Mouse (Mus musculus) liver, embryonic 16.5 days (tissue): ENCODE data around the gene Vmn1r86. TPM values are rescaled to one million over a fixed set of nuclear protein-coding genes. Genes with fewer than 3 reads are reported as not detected.

Source experiments
- ATAC-seq: fragments of 200-750 bp; cut with Nextera tagmentation; 2 replicates; pipeline ENCODE4 v1.8.0; 2017; ENCODE audit warnings: low read depth, mild to moderate bottlenecking, moderate number of reproducible peaks, moderate library complexity
- H3K27ac ChIP-seq: fragments of 300-500 bp; sonication (generic); 2 replicates; pipeline ENCODE4 v1.5.1; 2014; ENCODE audit warnings: mild to moderate bottlenecking, low read length
- H3K27me3 ChIP-seq: fragments of 300-500 bp; sonication (generic); 2 replicates; pipeline ENCODE4 v1.6.1; 2014; ENCODE audit warnings: low read depth, low read length, mixed read lengths; ENCODE audit not compliant: control insufficient read depth, insufficient read depth
- H3K36me3 ChIP-seq: fragments of 300-500 bp; sonication (generic); 2 replicates; pipeline ENCODE4 v1.6.1; 2014; ENCODE audit warnings: mild to moderate bottlenecking; ENCODE audit not compliant: control insufficient read depth, insufficient read depth
- H3K4me1 ChIP-seq: fragments of 300-500 bp; sonication (generic); 2 replicates; pipeline ENCODE4 v1.6.1; 2014; ENCODE audit warnings: low read depth, low read length, mixed read lengths; ENCODE audit not compliant: control insufficient read depth
- H3K4me2 ChIP-seq: fragments of 300-500 bp; sonication (generic); 2 replicates; pipeline ENCODE4 v1.6.1; 2014; ENCODE audit warnings: low read depth, low read length, mixed read lengths
- H3K4me3 ChIP-seq: fragments of 300-500 bp; sonication (generic); 2 replicates; pipeline ENCODE4 v1.5.1; 2014; ENCODE audit warnings: low read depth, mild to moderate bottlenecking, low read length
- H3K9ac ChIP-seq: fragments of 300-500 bp; sonication (generic); 2 replicates; pipeline ENCODE4 v1.6.1; 2014; ENCODE audit warnings: low read depth, low read length
- H3K9me3 ChIP-seq: fragments of 300-500 bp; sonication (generic); replicated peaks from 2 replicates; pipeline ENCODE4 v1.6.1; 2016; ENCODE audit warnings: low read length; ENCODE audit not compliant: control insufficient read depth
- WGBS: fragments of 180-500 bp; shearing (Covaris S2); extraction: QIAGEN DNeasy Blood & Tissue Kit; methylation state at CpG from one replicate; pipeline ENCODE4 v1.1.7; 2014; ENCODE audit not compliant: insufficient replicate concordance; 5-methylcytosine and 5-hydroxymethylcytosine counted together
- polyA plus RNA-seq: library from polyadenylated mRNA; unstranded; fragments of >200 nt; fragmentation: Nextera tagmentation; extraction: Ambion mirVana; gene quantifications from 2 replicates; pipeline ENCODE4 v1.2.1, GENCODE M21; 2015

Vmn1r86 gene
- polyA plus RNA-seq, 1 experiment from 2014 or later, result not detected

- H3K4me3 ChIP-seq, result no peak overlapping the region
- no peaks in the 10 kb centered on the region for H3K27me3 ChIP-seq
- no peaks in the 10 kb centered on the region for H3K36me3 ChIP-seq
- WGBS, result 80% methylated on average over 9 of the region's 9 CpGs
- no peak overlapping the region for H3K4me2 ChIP-seq
- ATAC-seq, result no peak
- peaks cover 4% of the 10 kb centered on the region for H3K4me1 ChIP-seq
- no peaks in the 10 kb centered on the region for H3K9me3 ChIP-seq
- H3K9ac ChIP-seq, result no peak overlapping the region
- no peak overlapping the region for H3K27ac ChIP-seq
Measured at GRCm38 (mm10) chr7:13059536-13059935, 60.2 kb downstream of the Vmn1r86 start.

GRCm38 (mm10) chr7:13056913-13057700 is 62.6 kb downstream of the Vmn1r86 start:
- 54% methylated on average over 8 of the region's 8 CpGs for WGBS
- Histone ChIP-seq H3K9me3 (no peaks in the 10 kb centered on the region), H3K27ac (no peak overlapping the region), H3K4me2 (no peak overlapping the region), H3K27me3 (no peaks in the 10 kb centered on the region), H3K36me3 (no peaks in the 10 kb centered on the region), H3K4me1 (peaks cover 8% of the 10 kb centered on the region), H3K9ac (no peak overlapping the region), H3K4me3 (no peak overlapping the region)
- ATAC-seq, result no peak

- Histone ChIP-seq H3K9me3 (no peaks in the 10 kb centered on the region), H3K4me3 (peak within 1 kb of the TSS; percentile 73), H3K4me1 (peaks cover 8% of the 10 kb centered on the region), H3K4me2 (peak within 1 kb of the TSS; percentile 82), H3K27ac (peak within 1 kb of the TSS; percentile 60; the same call in 1 of the 2 replicates), H3K36me3 (no peaks in the 10 kb centered on the region), H3K9ac (peak within 1 kb of the TSS; percentile 70), H3K27me3 (no peaks in the 10 kb centered on the region)
- peak; percentile 89 for ATAC-seq
- WGBS, result under 1% methylated on average over 41 of the region's 41 CpGs
Measured at GRCm38 (mm10) chr7:13054287-13055010, 65.3 kb downstream of the Vmn1r86 start, which contains the start of gene Mzf1. Mzf1 (minus strand) TSS chr7:13054764.

- Histone ChIP-seq H3K27ac (peak overlapping the region; percentile 30; the same call in 1 of the 2 replicates), H3K4me2 (peak overlapping the region; percentile 82), H3K4me3 (peak overlapping the region; percentile 73), H3K9ac (peak overlapping the region; percentile 70), H3K36me3 (no peaks in the 10 kb centered on the region), H3K9me3 (no peaks in the 10 kb centered on the region), H3K27me3 (no peaks in the 10 kb centered on the region), H3K4me1 (peaks cover 8% of the 10 kb centered on the region)
- no peak for ATAC-seq
- WGBS, result 5% methylated on average over 15 of the region's 15 CpGs
Measured at GRCm38 (mm10) chr7:13053961-13054286, 65.8 kb downstream of the Vmn1r86 start.

- Histone ChIP-seq H3K9me3 (no peaks in the 10 kb centered on the region), H3K4me1 (peaks cover 8% of the 10 kb centered on the region), H3K27ac (no peak overlapping the region), H3K4me3 (peak overlapping the region; percentile 73), H3K9ac (no peak overlapping the region), H3K27me3 (no peaks in the 10 kb centered on the region), H3K36me3 (no peaks in the 10 kb centered on the region), H3K4me2 (peak overlapping the region; percentile 82)
- WGBS, result 84% methylated on average over 2 of the region's 2 CpGs
- ATAC-seq, result no peak
Measured at GRCm38 (mm10) chr7:13053501-13053900, 66.2 kb downstream of the Vmn1r86 start.

GRCm38 (mm10) chr7:13053001-13053400 is 66.7 kb downstream of the Vmn1r86 start:
- no peaks in the 10 kb centered on the region for H3K27me3 ChIP-seq
- ATAC-seq, result no peak
- no peak overlapping the region for H3K27ac ChIP-seq
- no peak overlapping the region for H3K4me3 ChIP-seq
- WGBS, result 71% methylated on average over 13 of the region's 13 CpGs
- no peak overlapping the region for H3K4me2 ChIP-seq
- H3K36me3 ChIP-seq, result no peaks in the 10 kb centered on the region
- no peak overlapping the region for H3K9ac ChIP-seq
- no peaks in the 10 kb centered on the region for H3K9me3 ChIP-seq
- peaks cover 8% of the 10 kb centered on the region for H3K4me1 ChIP-seq

Other genes with a start within 250 kb of the Vmn1r86 start
- gene Zfp128, start 238.7 kb downstream of the Vmn1r86 start, polyA plus RNA-seq, result 0.54 and 0.55 TPM in 2 replicates
- gene Zscan22, start 222.1 kb downstream of the Vmn1r86 start, polyA plus RNA-seq, result 3.3 and 3.9 TPM in 2 replicates
- 473 and 517 TPM in 2 replicates for gene Rps5, start 197.6 kb downstream of the Vmn1r86 start, polyA plus RNA-seq
- 0.07 and 0.09 TPM in 2 replicates for gene Rnf225, start 192.5 kb downstream of the Vmn1r86 start, polyA plus RNA-seq
- gene Zfp324, start 154.1 kb downstream of the Vmn1r86 start, polyA plus RNA-seq, result 2.4 and 2.6 TPM in 2 replicates
- 2.9 TPM in 2 replicates for gene Zfp446, start 142.1 kb downstream of the Vmn1r86 start, polyA plus RNA-seq
- gene Slc27a5, start 121.7 kb downstream of the Vmn1r86 start, polyA plus RNA-seq, result 23.6 and 26.5 TPM in 2 replicates
- gene Trim28, start 120.8 kb downstream of the Vmn1r86 start, polyA plus RNA-seq, result 50.0 and 57.9 TPM in 2 replicates
- 10.0 and 11.4 TPM in 2 replicates for gene Zbtb45, start 109.9 kb downstream of the Vmn1r86 start, polyA plus RNA-seq
- 119 and 122 TPM in 2 replicates for gene Chmp2a, start 85.1 kb downstream of the Vmn1r86 start, polyA plus RNA-seq
- gene Ube2m, start 81.6 kb downstream of the Vmn1r86 start, polyA plus RNA-seq, result 10.6 and 14.3 TPM in 2 replicates
- gene Mzf1, start 65.2 kb downstream of the Vmn1r86 start, polyA plus RNA-seq, result 0.44 and 0.50 TPM in 2 replicates
- gene Vmn1r85, start 24.7 kb downstream of the Vmn1r86 start, polyA plus RNA-seq, result not detected in 2 replicates
- gene Vmn1r87, start 20.2 kb upstream of the Vmn1r86 start, polyA plus RNA-seq, result not detected in 2 replicates
- not detected in 2 replicates for gene Vmn1r88, start 39.7 kb upstream of the Vmn1r86 start, polyA plus RNA-seq
- not detected in 2 replicates for gene Vmn1r89, start 93.1 kb upstream of the Vmn1r86 start, polyA plus RNA-seq
- gene Lig1, start 157.4 kb upstream of the Vmn1r86 start, polyA plus RNA-seq, result 80.3 and 87.9 TPM in 2 replicates
- 2.2 and 3.3 TPM in 2 replicates for gene Zswim9, start 158.8 kb upstream of the Vmn1r86 start, polyA plus RNA-seq
- gene Pla2g4c, start 204.7 kb upstream of the Vmn1r86 start, polyA plus RNA-seq, result 2.1 and 2.5 TPM in 2 replicates